Mouse (Mus musculus) common myeloid progenitor, adult 5-6 weeks (primary cell): ENCODE results near the gene Tbc1d8. TPM values are rescaled to one million over a fixed set of nuclear protein-coding genes. Genes with fewer than 3 reads are reported as not detected.

Experiments used
- ATAC-seq: replicated peaks from 2 replicates; pipeline ENCODE4 v1.8.0; 2016; ENCODE audit warnings: low read depth, mild to moderate bottlenecking, moderate TSS enrichment, inconsistent platforms; ENCODE audit not compliant: poor library complexity, severe bottlenecking
- total RNA-seq: library from RNA; stranded (forward); fragments of 200-1000, 187-1606 nt; gene quantifications from 2 replicates; pipeline ENCODE4 v1.2.3, GENCODE M21; 2017

Tbc1d8 gene
- total RNA-seq, 1 experiment from 2014 or later, result 6.7 TPM

DNA sequence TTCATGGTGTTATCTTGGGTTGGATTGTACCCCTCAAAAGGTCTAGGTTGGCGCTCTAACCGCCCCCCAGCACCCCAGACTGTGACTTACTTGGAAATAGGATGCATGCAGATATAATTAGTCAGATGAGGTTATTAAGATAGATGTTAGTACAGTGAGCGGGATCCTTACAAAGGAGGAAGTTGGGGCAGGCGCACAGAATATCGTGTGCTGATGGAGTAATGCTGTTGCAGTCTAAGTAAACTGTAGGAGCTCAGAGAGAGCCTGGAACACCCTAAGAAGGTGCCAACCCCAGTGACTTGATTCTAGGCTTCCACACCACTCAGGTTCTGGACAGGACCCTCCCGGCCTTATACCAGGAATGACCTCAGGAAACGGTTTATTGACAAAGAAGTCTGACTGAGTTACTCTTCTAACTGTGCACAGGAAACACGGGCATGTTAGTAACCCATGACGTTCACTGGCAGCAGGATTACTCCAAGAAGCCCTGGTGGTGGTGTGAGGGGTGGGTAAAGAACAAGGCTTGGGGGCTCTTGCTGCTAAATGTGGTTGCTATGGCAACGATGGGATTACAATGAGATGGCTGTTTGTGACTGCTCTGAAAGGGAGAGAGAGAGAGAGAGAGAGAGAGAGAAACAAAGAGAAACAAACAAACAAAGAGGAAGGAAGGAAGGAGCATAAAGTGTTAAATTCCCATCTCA, 3.7 kb upstream of the Tbc1d8 start:
- ATAC-seq, result peak; percentile 40

DNA sequence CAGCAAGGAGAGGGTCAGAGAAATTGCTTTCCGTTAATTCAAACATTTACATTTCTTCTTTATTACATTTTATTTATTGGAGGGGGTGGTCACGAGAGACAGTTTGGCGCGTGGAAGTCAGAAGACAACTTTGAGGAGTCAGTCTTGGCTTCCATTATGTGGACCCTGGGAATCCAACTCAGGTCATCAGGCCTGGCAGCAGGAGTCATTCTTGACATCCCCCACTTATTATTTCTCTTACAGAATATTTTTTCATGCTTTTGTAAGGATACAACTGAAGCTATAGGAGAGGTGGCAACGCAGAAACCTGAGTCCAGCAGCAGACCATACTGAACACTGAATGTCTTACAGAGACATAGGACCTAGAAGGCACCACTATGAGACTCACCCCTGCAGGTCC, 699 bp upstream of the Tbc1d8 start:
- ATAC-seq, result no peak

- ATAC-seq, result peak; percentile 16; the same call in 1 of the 2 replicates
Observed at GRCm38 (mm10) chr1:39478896-39479200, 293 bp upstream of the Tbc1d8 start.

- no peak for ATAC-seq
Observed at GRCm38 (mm10) chr1:39477064-39477463, 1.5 kb downstream of the Tbc1d8 start.

- ATAC-seq, result no peak
Observed at GRCm38 (mm10) chr1:39476341-39476740, 2.2 kb downstream of the Tbc1d8 start.

DNA sequence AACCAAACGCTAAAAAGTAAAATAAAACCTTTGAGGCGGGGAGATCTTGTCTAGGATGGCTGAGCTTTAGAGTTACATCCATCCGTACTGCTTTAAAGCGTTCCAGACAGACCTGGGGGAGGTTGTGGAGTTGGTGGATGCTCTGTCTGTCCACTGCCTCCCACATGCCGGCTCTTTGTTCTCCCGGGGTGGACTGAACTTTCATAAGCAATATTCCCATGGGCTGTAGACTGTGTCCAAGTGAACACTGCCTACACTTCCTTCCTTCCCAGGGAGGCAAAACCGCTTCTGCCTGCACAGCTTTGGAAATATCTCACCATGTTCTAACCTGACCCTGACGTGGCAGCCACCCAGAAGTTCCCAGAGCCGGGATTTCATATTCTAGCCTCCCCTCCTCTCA, 4.0 kb downstream of the Tbc1d8 start:
- no peak for ATAC-seq

- ATAC-seq, result no peak
Observed at GRCm38 (mm10) chr1:39471298-39471902, 7.2 kb downstream of the Tbc1d8 start.

- peak; percentile 96 for ATAC-seq
Observed at GRCm38 (mm10) chr1:39468982-39469381, 9.6 kb downstream of the Tbc1d8 start.

DNA sequence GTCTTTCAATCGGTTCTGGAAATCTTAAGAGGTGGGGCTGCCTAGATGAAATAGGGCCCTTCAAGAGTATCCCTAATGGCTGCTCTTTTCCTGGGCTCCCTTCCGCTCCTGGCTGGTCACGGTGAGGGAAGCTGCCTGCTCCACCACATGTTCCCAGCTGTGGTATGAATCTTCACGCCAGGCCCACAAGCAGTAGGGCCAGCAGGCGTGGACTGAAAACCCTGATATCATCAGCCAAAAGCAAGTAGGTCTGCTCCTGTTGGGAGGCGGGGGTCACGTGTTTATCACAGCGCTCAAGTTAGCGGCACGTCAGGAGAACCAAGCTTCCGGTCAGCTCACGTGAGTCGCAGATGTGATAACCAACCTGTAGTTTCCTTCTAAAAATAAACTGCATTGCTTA, 12.0 kb downstream of the Tbc1d8 start:
- ATAC-seq, result no peak

DNA sequence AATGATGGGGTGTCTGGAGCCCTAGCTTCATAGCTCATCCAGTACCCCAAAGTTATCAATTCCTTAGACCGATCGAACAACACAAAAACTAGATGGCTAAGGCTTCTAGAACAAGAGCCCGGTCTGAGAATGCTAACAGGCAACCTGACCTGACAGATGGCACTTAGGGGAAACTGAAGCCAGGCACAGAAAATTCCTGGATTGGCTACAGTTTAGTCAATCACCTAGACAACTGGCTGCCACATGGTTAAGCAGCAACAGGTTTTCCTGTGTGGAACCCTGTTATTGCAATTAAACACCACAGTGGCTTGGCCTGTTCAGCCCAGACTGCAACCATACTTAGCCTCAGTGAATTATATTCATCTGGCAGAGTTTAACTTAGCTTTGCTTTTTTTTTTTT, 13.8 kb downstream of the Tbc1d8 start:
- no peak for ATAC-seq

GRCm38 (mm10) chr1:39462937-39463444, 15.6 kb downstream of the Tbc1d8 start:
- ATAC-seq, result no peak

DNA sequence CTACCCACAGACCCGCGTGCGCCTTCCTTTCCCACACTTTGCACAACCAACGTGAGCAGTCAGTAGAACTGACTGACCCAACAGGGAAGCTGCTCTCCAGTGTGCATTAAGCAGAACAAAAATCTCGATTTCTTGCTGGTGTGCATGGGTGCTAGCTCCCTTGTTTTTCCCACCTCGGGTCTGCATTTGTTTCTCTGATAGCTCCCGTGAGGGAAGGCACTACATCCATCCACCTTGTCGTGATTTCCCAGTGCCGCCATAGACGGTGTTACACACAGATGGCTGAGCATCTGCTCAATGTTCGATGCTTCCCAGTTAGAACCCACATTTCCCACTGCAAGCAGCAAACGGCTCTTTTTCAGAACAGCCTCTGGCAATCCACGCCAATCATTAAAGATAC, 16.5 kb downstream of the Tbc1d8 start:
- ATAC-seq, result no peak

GRCm38 (mm10) chr1:39460495-39460894, 18.1 kb downstream of the Tbc1d8 start:
- no peak for ATAC-seq

- no peak for ATAC-seq
Observed at GRCm38 (mm10) chr1:39457887-39458874, 20.4 kb downstream of the Tbc1d8 start.

DNA sequence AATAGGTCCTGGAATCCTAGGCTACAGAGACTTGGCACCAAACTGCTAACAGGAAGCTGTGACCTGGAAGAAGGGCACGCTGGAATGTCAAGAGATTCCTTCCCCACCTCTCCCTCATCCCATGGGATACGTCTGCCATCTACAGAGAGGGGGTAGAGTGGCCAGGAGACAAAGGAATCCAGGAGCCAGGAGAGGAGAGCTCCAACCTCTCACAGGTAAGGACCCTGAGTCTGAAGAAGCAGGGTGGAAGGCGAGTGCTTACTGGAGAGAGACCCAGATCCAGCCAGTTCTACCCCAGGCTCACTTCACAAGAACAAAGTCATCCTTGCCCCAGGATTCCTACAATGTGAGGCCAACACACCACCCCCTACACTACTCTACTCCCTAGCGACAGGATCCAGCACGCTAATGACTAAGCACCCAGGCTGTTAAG, 22.1 kb downstream of the Tbc1d8 start:
- no peak for ATAC-seq

GRCm38 (mm10) chr1:39455350-39456023, 23.1 kb downstream of the Tbc1d8 start:
- peak; percentile 40; the same call in 1 of the 2 replicates for ATAC-seq

DNA sequence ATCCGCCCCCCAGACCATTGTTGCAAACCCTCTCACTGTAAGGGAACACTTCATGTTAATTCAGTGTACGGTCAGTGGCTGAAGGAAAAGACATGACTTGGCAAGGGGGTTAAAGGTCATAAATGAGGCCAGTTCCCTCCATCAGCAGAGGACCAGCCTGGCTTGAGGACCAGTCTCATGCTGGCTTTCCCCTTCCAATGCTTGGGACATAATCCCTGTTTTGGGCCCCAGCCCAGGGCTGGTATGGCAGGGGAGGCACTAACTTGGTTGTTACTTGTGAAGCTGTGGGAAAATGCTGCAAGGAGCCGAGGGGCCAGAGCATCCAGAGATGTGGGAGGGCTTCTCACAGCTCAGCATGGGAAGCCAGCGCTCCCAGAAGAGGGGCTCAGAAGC, 23.8 kb downstream of the Tbc1d8 start:
- no peak for ATAC-seq

DNA sequence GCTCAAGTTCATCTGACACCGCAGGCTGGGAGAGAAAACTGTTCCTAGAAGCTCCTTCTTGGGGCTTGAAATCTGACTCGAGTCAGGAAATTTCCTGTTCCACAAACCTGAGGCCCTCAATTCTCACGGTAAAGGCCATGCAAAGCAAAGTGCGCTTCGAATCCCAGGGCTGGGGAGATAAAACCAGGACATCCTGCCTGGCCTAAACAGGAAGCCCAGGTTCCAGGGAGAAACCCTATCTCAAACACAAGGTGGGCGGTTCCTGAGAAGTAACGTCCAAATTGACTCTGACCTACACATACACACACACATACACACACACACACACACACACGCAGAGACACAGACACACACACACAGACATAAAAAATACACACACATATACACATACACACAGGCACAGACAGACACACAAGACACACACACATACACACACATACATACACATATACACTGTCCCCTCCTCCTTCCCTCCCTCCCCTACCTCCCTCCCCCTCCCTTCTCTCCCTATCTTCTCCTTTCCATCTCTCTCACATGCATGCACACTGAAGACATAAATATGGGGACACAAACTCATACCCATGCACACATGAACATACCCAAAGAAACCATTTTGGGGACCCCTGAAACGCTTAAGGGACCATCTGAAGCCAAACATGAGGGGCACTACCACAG, 24.3 kb downstream of the Tbc1d8 start:
- no peak for ATAC-seq

DNA sequence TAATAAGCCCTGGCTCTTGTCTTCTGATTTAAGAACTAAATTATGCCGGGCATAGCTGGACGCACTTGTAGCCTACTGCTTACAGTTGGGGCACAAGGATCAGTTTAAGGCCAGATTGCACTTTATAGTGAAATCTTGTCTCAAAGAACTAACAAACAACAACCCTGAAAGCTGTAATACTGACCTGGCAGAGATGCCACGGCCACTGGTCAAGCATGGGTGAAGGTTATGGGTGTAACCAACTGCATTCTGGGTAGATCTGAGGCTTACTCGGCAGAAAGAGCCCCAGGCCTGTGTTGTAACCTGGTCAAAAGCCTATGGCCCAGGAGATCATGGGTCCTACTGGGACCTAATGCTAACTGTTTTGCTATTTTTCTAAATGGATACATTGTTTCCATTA, 26.4 kb downstream of the Tbc1d8 start:
- ATAC-seq, result no peak
